Mouse (Mus musculus): Measurements from ENCODE around the gene Dmrt1. TPM values are rescaled to one million over a fixed set of nuclear protein-coding genes. Genes with fewer than 3 reads are reported as not detected.

Gene Dmrt1
- polyA plus RNA-seq, 1 experiment from 2014 or later = not detected

Other genes starting within 250 kb of the Dmrt1 start
- gene Dmrt3, start 104.7 kb downstream of the Dmrt1 start, polyA plus RNA-seq (2014; fragmentation: Nextera tagmentation; extraction: Ambion mirVana) = not detected in 2 replicates
- 0.66 and 1.2 TPM in 2 replicates for gene Dmrt2, start 166.8 kb downstream of the Dmrt1 start, polyA plus RNA-seq (2014; fragmentation: Nextera tagmentation; extraction: Ambion mirVana)

All from kidney, embryonic 14.5 days (tissue).